Mouse (Mus musculus) limb, embryonic 11.5 days (tissue): ENCODE results near the gene Slc2a13. TPM values are rescaled to one million over a fixed set of nuclear protein-coding genes. Genes with fewer than 3 reads are reported as not detected.

Experiments
- ATAC-seq: fragments of 200-750 bp; cut with Nextera tagmentation; 2 replicates; pipeline ENCODE4 v1.8.0; 2017; ENCODE audit warnings: low read depth; ENCODE audit not compliant: insufficient number of reproducible peaks, low FRiP score, low TSS enrichment
- DNase-seq: peaks from one replicate; pipeline ENCODE4 v3.0.0-alpha.2; 2015; ENCODE audit warnings: low spot score
- H3K27ac ChIP-seq: fragments of 300-500 bp; sonication (generic); replicated peaks from 2 replicates; pipeline ENCODE4 v1.5.1; 2014; ENCODE audit warnings: low read depth, mild to moderate bottlenecking, low read length
- H3K27me3 ChIP-seq: fragments of 300-500 bp; sonication (generic); 2 replicates; pipeline ENCODE4 v1.6.1; 2014; ENCODE audit warnings: mild to moderate bottlenecking, low read length, mixed read lengths; ENCODE audit not compliant: control insufficient read depth, insufficient read depth
- H3K36me3 ChIP-seq: fragments of 300-500 bp; sonication (generic); 2 replicates; pipeline ENCODE4 v1.6.1; 2014; ENCODE audit warnings: mild to moderate bottlenecking, low read length, moderate library complexity, mixed read lengths; ENCODE audit not compliant: control insufficient read depth, insufficient read depth
- H3K4me1 ChIP-seq: fragments of 300-500 bp; sonication (generic); 2 replicates; pipeline ENCODE4 v1.6.1; 2014; ENCODE audit warnings: low read length, mixed read lengths; ENCODE audit not compliant: control insufficient read depth, insufficient read depth
- H3K4me2 ChIP-seq: fragments of 300-500 bp; sonication (generic); 2 replicates; pipeline ENCODE4 v1.6.1; 2014; ENCODE audit warnings: low read depth, mild to moderate bottlenecking, moderate library complexity; ENCODE audit not compliant: severe bottlenecking
- H3K4me3 ChIP-seq: fragments of 300-500 bp; sonication (generic); 2 replicates; pipeline ENCODE4 v1.5.1; 2014; ENCODE audit warnings: low read depth, low read length
- H3K9ac ChIP-seq: fragments of 300-500 bp; sonication (generic); 2 replicates; pipeline ENCODE4 v1.6.1; 2014; ENCODE audit warnings: mild to moderate bottlenecking, low read length
- H3K9me3 ChIP-seq: fragments of 300-500 bp; sonication (generic); 2 replicates; pipeline ENCODE4 v1.6.1; 2016; ENCODE audit warnings: low read length; ENCODE audit not compliant: control insufficient read depth
- WGBS: fragments of 180-500 bp; shearing (Covaris S2); extraction: QIAGEN DNeasy Blood & Tissue Kit; methylation state at CpG from one replicate; pipeline ENCODE4 v1.1.7; 2014; 5-methylcytosine and 5-hydroxymethylcytosine counted together
- polyA plus RNA-seq: library from polyadenylated mRNA; unstranded; fragments of >200 nt; fragmentation: Nextera tagmentation; extraction: Ambion mirVana; gene quantifications from 2 replicates; pipeline ENCODE4 v1.2.1, GENCODE M21; 2014

Gene Slc2a13
- polyA plus RNA-seq, 1 experiment from 2014 or later: 0.95 TPM

DNA sequence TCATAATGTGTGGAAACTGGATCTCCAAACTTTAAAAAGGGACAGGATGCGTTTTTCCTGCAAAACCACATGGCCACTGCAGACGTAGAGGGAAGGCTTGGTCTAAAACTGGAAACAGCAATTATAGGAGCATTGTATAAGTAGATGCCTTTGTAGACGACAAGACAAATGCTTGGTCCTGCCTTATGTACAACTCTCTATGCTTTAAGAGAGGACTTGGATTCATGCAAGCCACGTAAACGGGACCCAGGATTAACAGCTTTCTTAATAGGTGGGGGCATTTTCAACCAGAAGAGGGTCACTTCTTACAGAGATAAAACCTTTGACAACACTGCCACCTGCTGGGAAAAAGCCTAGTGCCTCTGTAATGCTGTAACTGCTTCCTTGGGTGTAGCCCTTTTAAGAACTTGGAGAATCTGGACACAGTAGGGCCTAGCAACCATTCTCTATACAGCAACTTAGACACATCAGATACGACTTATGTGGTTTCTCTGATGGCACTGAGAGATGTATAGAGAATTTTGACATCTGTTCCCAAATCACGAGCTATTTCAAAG lies 268.7 kb downstream of the Slc2a13 start:
- H3K4me1 ChIP-seq: no peaks in the 10 kb centered on the region
- no peak for ATAC-seq
- H3K4me3 ChIP-seq: no peak overlapping the region
- peak; percentile 71 for DNase-seq
- H3K27me3 ChIP-seq: no peaks in the 10 kb centered on the region
- WGBS: 49% methylated on average over 7 of the region's 7 CpGs
- no peaks in the 10 kb centered on the region for H3K9me3 ChIP-seq
- H3K27ac ChIP-seq: no peak overlapping the region
- no peak overlapping the region for H3K4me2 ChIP-seq
- H3K36me3 ChIP-seq: no peaks in the 10 kb centered on the region
- no peak overlapping the region for H3K9ac ChIP-seq

DNA sequence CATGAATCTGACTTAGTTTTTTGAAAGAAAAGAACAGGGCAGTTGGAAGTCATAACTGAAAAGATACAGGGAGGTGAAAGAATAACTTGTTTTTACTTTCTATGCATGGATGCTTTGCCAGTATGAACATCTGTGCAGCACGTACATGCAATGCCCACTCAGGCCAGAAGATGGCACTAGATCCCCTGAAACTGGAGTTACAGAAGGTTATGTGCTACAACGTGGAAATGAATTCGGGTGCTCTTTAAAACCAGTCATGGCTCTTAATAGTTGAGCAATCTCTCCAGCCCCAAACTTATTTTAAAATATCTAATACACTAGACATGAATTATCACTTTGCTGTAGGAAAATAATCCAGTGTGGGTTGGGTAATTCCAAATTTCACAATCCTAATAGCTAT lies 271.7 kb downstream of the Slc2a13 start:
- Histone ChIP-seq H3K9me3 (no peaks in the 10 kb centered on the region), H3K4me1 (no peaks in the 10 kb centered on the region), H3K9ac (no peak overlapping the region), H3K27me3 (no peaks in the 10 kb centered on the region), H3K36me3 (no peaks in the 10 kb centered on the region), H3K4me2 (no peak overlapping the region), H3K27ac (no peak overlapping the region), H3K4me3 (no peak overlapping the region)
- 12% methylated on average over 3 of the region's 3 CpGs for WGBS
- ATAC-seq (no peak), DNase-seq (peak; percentile 94)

DNA sequence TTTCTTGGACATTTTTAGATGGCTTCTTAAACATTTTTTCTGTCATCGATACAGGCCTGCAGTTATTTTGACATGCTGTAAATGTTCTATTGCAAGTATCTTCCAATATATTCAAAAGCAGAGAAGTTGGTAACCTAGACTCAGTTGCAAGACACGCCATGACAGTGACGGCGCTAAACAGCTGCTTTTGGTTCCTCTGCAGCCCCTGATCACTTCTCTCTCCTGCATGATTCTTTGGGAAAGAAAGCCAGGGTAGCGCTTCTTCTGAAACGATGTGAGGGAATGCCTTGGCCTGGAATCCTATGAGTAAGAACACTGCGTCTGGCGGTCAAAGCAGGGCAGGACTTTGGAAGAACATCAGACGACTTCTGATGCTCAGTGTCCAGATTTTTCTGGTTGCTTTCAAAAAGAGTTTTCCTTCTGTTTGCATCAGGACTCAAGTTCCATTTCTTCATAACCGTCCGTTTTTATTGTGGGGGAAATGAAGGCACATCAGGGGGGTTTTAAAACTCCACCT lies 273.7 kb downstream of the Slc2a13 start:
- H3K9me3 ChIP-seq: no peaks in the 10 kb centered on the region
- H3K4me3 ChIP-seq: no peak overlapping the region
- DNase-seq: no peak
- H3K27me3 ChIP-seq: no peaks in the 10 kb centered on the region
- no peak overlapping the region for H3K27ac ChIP-seq
- H3K4me2 ChIP-seq: no peak overlapping the region
- H3K9ac ChIP-seq: no peak overlapping the region
- H3K4me1 ChIP-seq: no peaks in the 10 kb centered on the region
- no peaks in the 10 kb centered on the region for H3K36me3 ChIP-seq
- no peak for ATAC-seq
- WGBS: 83% methylated on average over 11 of the region's 11 CpGs

DNA sequence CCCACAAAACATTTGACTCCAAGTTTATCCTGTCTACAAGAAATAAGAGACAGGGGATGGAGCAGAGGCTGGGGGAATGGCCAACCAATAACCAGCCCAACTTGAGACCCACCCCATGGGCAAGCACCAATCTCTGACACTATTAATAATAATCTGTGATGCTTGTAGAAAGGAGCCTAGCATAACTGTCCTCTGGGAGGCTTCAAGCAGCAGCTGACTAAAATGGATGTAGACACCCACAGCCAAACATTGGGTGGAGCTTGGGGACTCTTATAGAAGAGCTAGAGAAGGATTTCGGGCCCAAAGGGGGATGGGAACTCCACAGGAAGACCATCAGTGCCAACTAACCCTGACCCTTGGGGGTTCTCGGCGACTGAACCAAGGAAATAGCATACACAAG lies 289.6 kb downstream of the Slc2a13 start:
- Histone ChIP-seq H3K9ac (no peak overlapping the region), H3K36me3 (no peaks in the 10 kb centered on the region), H3K27ac (no peak overlapping the region), H3K9me3 (no peaks in the 10 kb centered on the region), H3K4me1 (no peaks in the 10 kb centered on the region), H3K27me3 (no peaks in the 10 kb centered on the region), H3K4me3 (no peak overlapping the region), H3K4me2 (no peak overlapping the region)
- ATAC-seq (no peak), DNase-seq (no peak)
- WGBS: 89% methylated on average over 3 of the region's 3 CpGs

DNA sequence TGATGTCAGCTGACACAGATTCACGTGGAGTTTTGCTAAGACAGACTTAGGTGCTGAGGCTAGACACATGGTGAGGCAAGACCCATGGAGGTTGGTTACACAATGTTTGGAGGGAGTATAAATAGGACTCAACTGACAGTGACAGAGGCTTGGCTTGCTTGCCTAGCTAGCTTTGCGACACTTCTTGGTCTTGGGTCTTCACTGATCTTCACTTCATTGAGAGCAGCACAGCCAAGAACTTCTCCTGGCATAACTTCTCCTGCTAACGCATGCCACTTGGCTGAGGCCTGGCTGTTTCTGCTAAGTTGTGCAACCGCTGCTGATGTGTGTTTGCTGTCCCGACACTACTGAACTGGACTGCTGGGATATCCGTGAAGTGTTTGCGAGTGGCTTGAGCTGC lies 290.2 kb downstream of the Slc2a13 start:
- DNase-seq (no peak), ATAC-seq (no peak)
- Histone ChIP-seq H3K4me1 (no peaks in the 10 kb centered on the region), H3K27me3 (no peaks in the 10 kb centered on the region), H3K9me3 (no peaks in the 10 kb centered on the region), H3K27ac (no peak overlapping the region), H3K4me2 (no peak overlapping the region), H3K36me3 (no peaks in the 10 kb centered on the region), H3K9ac (no peak overlapping the region), H3K4me3 (no peak overlapping the region)
- 91% methylated on average over 7 of the region's 7 CpGs for WGBS

DNA sequence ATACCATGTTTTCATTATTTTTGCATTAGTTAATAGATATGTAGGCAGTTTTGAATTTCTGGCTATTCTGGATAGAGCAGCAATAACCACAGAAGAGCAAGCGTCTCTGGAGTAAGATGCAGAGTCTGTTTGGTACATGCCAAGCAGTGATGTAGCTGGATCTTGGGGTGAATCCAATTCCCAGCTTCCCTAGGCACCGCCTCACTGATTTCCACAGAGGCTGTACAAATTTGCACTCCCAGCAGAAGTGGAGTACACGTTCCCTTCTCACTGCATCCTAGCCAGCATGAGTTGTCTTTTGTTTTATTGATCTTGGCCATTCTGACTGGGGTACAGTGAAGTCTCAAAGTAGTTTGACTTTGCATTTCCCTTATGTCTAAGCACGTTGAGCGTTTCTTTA lies 291.5 kb downstream of the Slc2a13 start:
- DNase-seq: no peak
- Histone ChIP-seq H3K9ac (no peak overlapping the region), H3K4me3 (no peak overlapping the region), H3K4me2 (no peak overlapping the region), H3K27ac (no peak overlapping the region), H3K36me3 (no peaks in the 10 kb centered on the region), H3K9me3 (no peaks in the 10 kb centered on the region), H3K27me3 (no peaks in the 10 kb centered on the region), H3K4me1 (no peaks in the 10 kb centered on the region)
- no peak for ATAC-seq
- 90% methylated on average over 5 of the region's 5 CpGs for WGBS

DNA sequence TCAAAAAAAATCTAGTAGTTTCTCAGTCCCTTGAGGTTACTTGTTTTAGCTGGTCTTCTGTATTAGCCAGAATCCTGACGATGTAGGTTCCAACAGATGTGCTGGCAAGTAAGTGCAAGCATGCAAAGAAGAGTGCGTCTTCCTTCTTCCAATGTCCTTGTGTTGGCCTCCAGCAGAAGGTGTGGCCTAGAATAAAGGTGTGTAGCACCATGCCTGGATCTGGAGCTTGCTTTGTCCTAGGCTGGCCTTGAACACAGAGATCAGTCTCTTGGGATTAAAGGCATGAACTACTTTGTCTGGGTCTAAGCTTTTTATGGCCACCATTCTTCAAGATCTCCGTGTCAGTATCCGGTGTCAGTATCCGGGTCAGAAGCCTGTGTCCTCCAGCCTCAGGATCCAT lies 293.5 kb downstream of the Slc2a13 start:
- no peak overlapping the region for H3K4me2 ChIP-seq
- no peak overlapping the region for H3K9ac ChIP-seq
- no peaks in the 10 kb centered on the region for H3K36me3 ChIP-seq
- no peak overlapping the region for H3K27ac ChIP-seq
- WGBS: 87% methylated on average over 5 of the region's 5 CpGs
- DNase-seq (no peak), ATAC-seq (no peak)
- no peaks in the 10 kb centered on the region for H3K9me3 ChIP-seq
- no peaks in the 10 kb centered on the region for H3K27me3 ChIP-seq
- H3K4me3 ChIP-seq: no peak overlapping the region
- H3K4me1 ChIP-seq: no peaks in the 10 kb centered on the region

DNA sequence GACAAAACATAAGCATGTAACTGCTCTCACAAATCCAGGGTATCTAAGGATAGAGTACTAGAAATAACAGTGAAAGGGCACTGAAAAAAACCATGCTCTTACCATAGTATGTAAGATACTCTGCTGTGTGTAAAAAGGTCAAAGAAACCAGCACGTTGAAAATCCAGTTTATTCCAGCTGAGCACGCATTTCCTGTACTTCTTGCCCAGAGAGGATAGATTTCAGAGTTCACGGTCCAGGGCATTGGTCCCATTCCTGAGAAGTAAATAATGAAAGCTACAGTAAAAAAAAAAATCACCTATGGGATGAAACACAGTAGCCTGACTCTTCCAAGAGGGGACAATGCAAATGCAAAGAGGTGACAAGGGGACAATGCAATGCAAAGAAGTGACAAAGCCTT lies 297.1 kb downstream of the Slc2a13 start:
- 76% methylated on average over 3 of the region's 3 CpGs for WGBS
- Histone ChIP-seq H3K27ac (no peak overlapping the region), H3K27me3 (no peaks in the 10 kb centered on the region), H3K36me3 (no peaks in the 10 kb centered on the region), H3K4me3 (no peak overlapping the region), H3K4me2 (no peak overlapping the region), H3K9me3 (no peaks in the 10 kb centered on the region), H3K9ac (no peak overlapping the region), H3K4me1 (no peaks in the 10 kb centered on the region)
- no peak for ATAC-seq
- DNase-seq: no peak

DNA sequence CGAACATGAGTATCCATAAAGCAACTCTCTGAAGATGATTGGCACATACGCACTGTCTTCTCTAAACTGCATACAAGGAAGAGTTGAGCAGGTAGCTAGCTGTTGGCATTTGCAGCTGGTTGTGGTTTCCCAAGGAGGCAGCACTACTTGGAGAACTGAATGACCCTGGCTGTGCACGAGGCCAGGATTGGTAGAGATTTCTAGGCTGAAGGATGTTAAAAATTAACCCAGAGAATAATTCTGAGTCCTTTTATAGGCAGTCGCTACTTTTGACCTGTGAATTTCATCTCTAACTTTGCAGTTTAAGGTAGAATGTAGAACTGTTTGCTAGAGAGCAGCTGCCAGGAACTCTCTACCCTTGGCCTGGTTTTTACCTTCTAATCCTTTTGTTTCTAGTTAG lies 304.5 kb downstream of the Slc2a13 start:
- WGBS: 91% methylated on average over 4 of the region's 4 CpGs
- no peak overlapping the region for H3K4me3 ChIP-seq
- H3K9ac ChIP-seq: no peak overlapping the region
- H3K4me1 ChIP-seq: no peaks in the 10 kb centered on the region
- H3K9me3 ChIP-seq: no peaks in the 10 kb centered on the region
- H3K4me2 ChIP-seq: no peak overlapping the region
- H3K27me3 ChIP-seq: no peaks in the 10 kb centered on the region
- H3K36me3 ChIP-seq: no peaks in the 10 kb centered on the region
- DNase-seq (no peak), ATAC-seq (no peak)
- H3K27ac ChIP-seq: no peak overlapping the region
